Mouse (Mus musculus): ENCODE measurements around the gene Yap1. TPM values are rescaled to one million over a fixed set of nuclear protein-coding genes. Genes with fewer than 3 reads are reported as not detected.

Gene Yap1
- 10 to 100 TPM; 15.7 to 16.3 TPM for total RNA-seq (2021)

DNA sequence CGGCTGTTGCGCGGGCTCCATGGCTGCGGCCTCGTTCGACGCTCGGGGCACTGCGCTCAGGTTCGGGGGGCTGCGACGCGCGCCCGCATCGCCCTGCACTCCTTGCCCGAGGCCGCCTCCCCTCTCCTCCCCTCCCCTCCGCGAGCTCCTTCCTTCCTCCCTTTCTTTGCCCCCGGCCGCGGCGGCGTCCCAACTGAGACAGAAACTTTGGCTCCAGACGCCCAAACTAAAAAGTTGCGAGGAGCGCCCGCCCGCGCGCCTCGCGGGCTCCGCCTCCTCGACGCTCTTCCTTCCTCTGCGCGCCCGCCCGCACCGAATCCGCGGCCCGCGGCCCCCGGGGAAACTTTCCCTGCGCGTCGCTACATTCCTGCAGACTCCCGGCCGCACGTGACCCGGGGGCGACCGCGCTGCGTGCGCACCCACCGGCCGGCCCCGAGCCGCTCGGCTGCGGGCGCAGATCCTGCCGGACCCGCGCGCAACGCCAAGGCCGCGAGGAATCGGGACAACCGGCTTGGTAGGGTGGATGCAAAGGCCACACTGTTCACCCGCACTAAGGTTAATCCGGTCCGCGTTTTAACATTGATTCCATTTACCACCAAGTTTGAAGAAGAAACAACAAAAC lies at the start of gene Yap1:
TSS of gene Yap1 (minus strand) at position 227 of the 622 bp plus-strand sequence.
- DNase-seq = peak; percentile 71 to 72

- no peak for DNase-seq
Measured at GRCm38 (mm10) chr9:8043044-8043387, 38.6 kb upstream of the Yap1 start.

GRCm38 (mm10) chr9:8042338-8043043 lies 38.1 kb upstream of the Yap1 start, which contains the start of gene Cfap300:
TSS of gene Cfap300 (minus strand) at chr9:8042823.
- peak; percentile 94 to 95 for DNase-seq

DNA sequence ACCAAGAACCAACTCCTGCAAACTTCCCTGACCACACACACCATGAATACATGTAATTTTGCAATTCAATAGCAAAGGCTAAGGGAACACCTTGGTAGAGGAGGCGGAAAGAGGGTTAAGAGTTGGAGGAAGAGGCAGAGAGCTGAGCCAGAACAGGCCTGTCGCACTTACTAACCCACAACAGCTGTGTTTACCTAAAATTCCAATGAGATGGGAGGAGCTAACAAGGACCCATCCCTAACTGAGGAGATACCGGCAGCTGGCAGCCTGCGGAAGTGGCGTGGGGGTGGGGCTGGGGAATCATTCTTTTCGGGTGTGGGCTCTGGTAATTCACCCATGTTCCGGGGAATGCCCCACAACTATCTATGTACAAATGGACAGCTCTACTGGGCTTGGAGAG lies 31.1 kb upstream of the Yap1 start:
- no peak for DNase-seq

GRCm38 (mm10) chr9:8035091-8035490 lies 30.7 kb upstream of the Yap1 start:
- DNase-seq = no peak

DNA sequence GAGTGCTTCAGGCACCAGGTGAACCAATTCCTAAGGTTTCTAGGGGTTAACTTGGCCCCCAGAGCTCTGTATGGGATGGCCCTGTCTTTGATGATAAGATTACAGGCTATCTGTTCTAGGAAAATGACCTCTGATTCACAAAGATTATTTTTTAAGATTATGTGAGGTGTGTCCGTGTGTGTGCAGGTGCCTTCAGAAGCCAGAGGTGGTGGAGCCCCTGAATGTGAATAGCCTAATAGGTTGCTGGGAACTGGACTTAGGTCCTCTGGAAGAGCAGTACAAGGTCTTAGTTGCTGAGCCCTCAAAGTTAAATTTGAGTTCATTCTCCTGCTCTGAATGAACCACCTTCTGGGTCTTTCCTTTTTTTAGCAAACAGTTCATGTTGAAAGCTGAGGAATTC lies 29.7 kb upstream of the Yap1 start:
- no peak for DNase-seq

- no peak for DNase-seq
Measured at GRCm38 (mm10) chr9:8032847-8033246, 28.5 kb upstream of the Yap1 start.

- DNase-seq = no peak
Measured at GRCm38 (mm10) chr9:8018609-8019008, 14.2 kb upstream of the Yap1 start.

DNA sequence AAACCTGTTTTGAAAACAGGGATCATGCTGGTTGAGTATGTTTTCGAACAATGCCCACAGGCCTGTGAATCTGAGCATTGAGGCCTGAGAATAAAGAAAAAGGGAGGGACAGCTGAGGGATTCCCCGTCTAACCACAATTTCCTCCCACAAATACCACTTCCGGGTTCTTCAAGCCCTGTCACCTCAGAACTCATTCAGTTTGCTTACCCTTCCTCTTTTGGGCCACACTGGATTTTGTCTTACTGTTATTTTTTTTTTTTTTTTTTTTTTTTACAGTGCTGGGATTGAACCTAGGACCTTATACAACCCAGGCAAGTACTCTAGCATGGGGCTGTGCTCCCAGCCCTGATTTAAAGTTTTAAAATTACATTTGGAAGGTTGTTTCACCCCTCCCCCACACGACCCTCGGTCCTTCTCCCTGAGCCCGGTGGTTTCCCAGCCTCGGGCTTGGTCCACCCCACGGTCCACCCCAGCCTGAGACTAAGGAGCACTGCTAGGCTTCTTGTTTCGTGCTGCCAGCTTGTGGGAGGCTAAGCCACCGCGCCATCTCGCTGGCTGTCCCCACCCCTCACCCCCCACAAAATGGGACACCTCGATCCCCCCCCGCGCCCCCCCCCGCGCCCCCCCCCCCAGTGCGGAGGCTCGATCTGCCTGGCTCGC lies 13.0 kb upstream of the Yap1 start:
- DNase-seq = no peak

- peak; percentile 31 to 37 for DNase-seq
Measured at GRCm38 (mm10) chr9:8003301-8004271, 810 bp downstream of the Yap1 start.

DNA sequence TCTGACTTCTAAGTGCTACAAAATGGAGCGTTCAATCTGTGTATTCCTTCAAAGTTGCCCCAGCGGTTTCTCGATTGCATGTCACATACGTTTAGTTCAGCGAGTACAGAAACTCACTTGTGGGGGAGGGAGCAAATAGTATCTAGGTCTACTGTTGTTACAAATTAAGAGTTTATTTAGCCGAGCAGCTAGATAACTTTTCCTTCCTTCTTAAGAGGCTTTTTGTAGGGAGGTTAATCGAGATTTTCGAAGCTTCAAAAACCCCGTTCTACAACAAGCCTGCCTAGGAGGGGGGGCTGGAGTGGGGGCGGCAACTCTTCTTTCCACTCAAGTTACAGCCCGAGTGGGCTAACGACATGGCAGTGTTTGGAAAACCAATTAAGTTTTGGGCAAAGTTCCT lies 1.6 kb downstream of the Yap1 start:
- no peak for DNase-seq

GRCm38 (mm10) chr9:8001352-8001751 lies 3.0 kb downstream of the Yap1 start:
- DNase-seq = no peak

DNA sequence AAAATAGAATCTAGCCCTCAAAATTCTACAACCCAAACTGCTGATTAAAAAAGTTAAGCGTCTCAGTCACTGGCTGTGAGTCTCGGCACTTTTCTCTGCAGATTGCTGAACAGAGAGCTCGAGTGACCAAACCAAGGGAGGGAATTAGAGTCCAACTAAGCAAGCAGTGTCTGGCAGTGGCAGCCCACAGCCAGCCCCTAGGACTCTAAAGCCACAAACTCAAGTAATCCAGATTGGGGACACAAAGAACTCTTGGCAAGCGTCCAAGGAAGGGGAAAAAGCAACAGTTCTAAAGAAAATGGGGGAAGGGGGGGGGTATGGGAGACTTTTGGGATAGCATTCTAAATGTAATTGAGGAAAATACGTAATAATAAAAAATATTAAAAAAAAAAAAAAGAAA lies 10.1 kb downstream of the Yap1 start:
- DNase-seq = no peak

GRCm38 (mm10) chr9:7992651-7993050 lies 11.7 kb downstream of the Yap1 start:
- DNase-seq = no peak

DNA sequence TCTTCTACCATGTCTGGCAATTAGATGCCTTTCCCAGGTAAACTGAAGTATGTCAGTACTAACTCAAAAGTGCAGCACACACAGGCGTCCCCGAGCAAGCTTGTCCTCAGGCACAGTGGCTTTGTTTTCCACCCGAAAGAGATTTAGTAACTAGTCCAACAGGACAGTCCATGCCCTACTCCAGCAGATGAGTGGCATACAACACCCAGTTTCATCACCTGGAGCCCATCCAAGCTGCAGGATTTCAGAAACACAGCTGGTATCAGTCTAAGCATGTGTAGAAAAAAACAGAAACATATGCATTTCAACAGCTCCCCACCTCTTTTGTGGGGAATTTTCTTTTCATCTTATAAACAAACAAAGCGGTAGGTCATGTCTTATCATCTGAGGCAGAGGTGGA lies 13.5 kb downstream of the Yap1 start:
- DNase-seq = no peak

DNA sequence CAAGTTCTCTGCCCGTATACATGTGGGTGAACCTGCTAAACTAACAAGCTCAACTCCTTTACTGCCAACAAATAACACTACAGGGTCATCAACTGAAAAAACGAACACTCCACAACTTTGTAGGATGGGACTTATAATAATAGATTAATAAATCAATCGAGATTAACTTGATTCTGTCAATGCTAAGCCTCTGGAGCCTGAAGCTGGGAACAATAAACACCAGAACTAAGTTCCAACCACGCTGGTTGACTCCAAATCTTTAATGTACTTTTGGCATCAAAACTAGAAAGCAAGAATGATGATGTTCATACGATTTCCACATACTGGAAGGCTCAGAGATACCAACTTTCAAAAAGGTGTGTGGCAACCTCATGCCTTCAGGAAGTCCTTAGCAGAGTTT lies 17.3 kb downstream of the Yap1 start:
- no peak for DNase-seq

GRCm38 (mm10) chr9:7984287-7984686 lies 20.1 kb downstream of the Yap1 start:
- DNase-seq = no peak

GRCm38 (mm10) chr9:7983665-7984064 lies 20.7 kb downstream of the Yap1 start:
- DNase-seq = no peak

DNA sequence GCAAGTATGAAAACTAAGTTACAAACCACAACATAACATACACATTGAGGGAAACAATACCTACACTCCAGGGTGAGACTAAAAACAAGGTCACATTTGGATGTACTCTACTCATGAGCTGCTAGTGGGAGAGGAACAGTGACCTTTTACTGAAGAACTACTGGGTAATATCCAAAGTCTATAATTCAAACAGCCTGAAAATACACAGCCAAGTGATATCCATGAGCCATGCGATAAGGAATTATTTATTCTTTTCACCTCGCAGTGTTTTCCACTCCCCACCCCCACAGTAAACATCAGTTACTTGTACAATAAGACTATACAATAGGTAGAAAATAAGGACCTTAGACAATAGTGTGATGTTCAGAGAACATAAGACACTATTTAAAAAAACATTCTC lies 24.2 kb downstream of the Yap1 start:
- DNase-seq = no peak

GRCm38 (mm10) chr9:7979153-7979916 lies 25.1 kb downstream of the Yap1 start:
- no peak for DNase-seq

DNA sequence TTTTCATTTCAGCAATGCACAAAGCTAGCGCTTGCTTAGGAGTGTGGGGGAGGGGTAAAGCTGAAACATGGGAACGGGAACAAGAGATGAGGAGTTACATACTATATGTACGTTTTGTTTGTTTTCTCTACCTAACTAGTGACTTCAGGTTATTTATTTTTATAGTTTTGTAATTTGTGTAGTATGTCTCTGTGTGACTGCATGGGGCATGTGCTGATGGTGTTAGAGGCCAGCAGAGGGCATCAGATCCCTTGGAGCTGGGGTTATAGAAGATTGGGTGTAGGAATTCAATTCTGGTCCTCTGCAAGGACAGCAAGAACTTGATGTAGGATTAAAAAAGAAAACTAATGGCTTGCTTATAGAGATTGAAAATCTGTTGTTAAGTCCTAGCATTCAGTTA lies 25.9 kb downstream of the Yap1 start:
- DNase-seq = no peak

DNA sequence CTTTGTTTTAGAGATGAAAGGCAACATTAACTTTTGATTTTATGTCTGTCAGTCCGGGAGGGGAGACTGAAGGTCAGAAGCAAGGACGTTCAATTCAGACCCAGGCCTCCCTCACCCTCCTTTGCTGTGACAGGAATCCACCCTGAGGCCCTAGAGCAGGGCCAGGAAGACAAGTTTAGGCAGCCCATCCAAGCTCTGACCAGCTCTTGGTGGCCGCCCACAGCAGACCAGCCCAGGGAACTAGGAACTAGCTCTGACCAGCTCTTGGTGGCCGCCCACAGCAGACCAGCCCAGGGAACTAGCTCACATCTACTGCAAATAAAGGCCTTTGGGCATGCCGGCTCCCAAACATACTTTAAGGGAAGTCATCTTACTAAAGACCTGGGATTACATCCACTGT lies 26.8 kb downstream of the Yap1 start:
- no peak for DNase-seq
